Mouse (Mus musculus) embryo, embryonic 9.5 days (tissue): ENCODE data around the gene Gm13420.
"Not testable (repeated sequence)": the region's sequence is repeated elsewhere in the genome, so short reads cannot be mapped to it uniquely, and the experiment has no call there.

ENCODE experiments used
- DNase-seq: peaks from one replicate; pipeline ENCODE4 v3.0.0-alpha.2; 2017; ENCODE audit errors: extremely low spot score

Gene Gm13420

GRCm38 (mm10) chr2:29738799-29739198, 12.7 kb downstream of the Gm13420 start:
- no peak for DNase-seq

- DNase-seq: no peak
These were observed 14.1 kb downstream of the Gm13420 start for GRCm38 (mm10) chr2:29737209-29737925.

- no peak for DNase-seq
These were observed 15.8 kb downstream of the Gm13420 start for GRCm38 (mm10) chr2:29735708-29736107.

- no peak for DNase-seq
These were observed 18.1 kb downstream of the Gm13420 start for GRCm38 (mm10) chr2:29733348-29733747.

- DNase-seq: no peak
These were observed 18.9 kb downstream of the Gm13420 start for GRCm38 (mm10) chr2:29732559-29732958.

- no peak for DNase-seq
These were observed 19.9 kb downstream of the Gm13420 start for GRCm38 (mm10) chr2:29731545-29731944.

- DNase-seq: no peak
These were observed 22.0 kb downstream of the Gm13420 start for GRCm38 (mm10) chr2:29729500-29729899.

- DNase-seq: no peak
These were observed 26.7 kb downstream of the Gm13420 start for GRCm38 (mm10) chr2:29724664-29725365.

- no peak for DNase-seq
These were observed 28.4 kb downstream of the Gm13420 start for GRCm38 (mm10) chr2:29723132-29723531.

- DNase-seq: no peak
These were observed 32.9 kb downstream of the Gm13420 start for GRCm38 (mm10) chr2:29718581-29718980.

- peak; percentile 65 for DNase-seq
These were observed 34.8 kb downstream of the Gm13420 start for GRCm38 (mm10) chr2:29716691-29717090.

- DNase-seq: peak; percentile 9
These were observed 35.3 kb downstream of the Gm13420 start for GRCm38 (mm10) chr2:29716143-29716542.

- DNase-seq: no peak
These were observed 37.4 kb downstream of the Gm13420 start for GRCm38 (mm10) chr2:29714127-29714526.

GRCm38 (mm10) chr2:29713501-29713900, 38.0 kb downstream of the Gm13420 start:
- no peak for DNase-seq

GRCm38 (mm10) chr2:29711877-29712276, 39.6 kb downstream of the Gm13420 start:
- DNase-seq: no peak

GRCm38 (mm10) chr2:29711038-29711437, 40.4 kb downstream of the Gm13420 start:
- DNase-seq: no peak

GRCm38 (mm10) chr2:29708209-29708608, 43.3 kb downstream of the Gm13420 start:
- not testable (repeated sequence) for DNase-seq

- peak; percentile 17 for DNase-seq
These were observed 43.8 kb downstream of the Gm13420 start for GRCm38 (mm10) chr2:29707731-29708130.

- DNase-seq: no peak
These were observed 44.5 kb downstream of the Gm13420 start for GRCm38 (mm10) chr2:29706726-29707620.

- DNase-seq: no peak
These were observed 46.0 kb downstream of the Gm13420 start for GRCm38 (mm10) chr2:29705493-29705892.

- DNase-seq: no peak
These were observed 48.1 kb downstream of the Gm13420 start for GRCm38 (mm10) chr2:29703104-29704081.
